Mouse (Mus musculus) embryonic fibroblast, embryonic 13.5 days (primary cell): ENCODE measurements around the gene Fcho1.

Experiments used
- CTCF ChIP-seq: IDR thresholded peaks from 2 replicates; pipeline ENCODE4 v1.5.1; 2011; ENCODE audit warnings: mild to moderate bottlenecking, control low read depth, low read length, moderate library complexity, borderline replicate concordance; ENCODE audit not compliant: insufficient read depth
- POLR2A ChIP-seq: IDR thresholded peaks from 2 replicates; pipeline ENCODE4 v1.6.1; 2011; ENCODE audit warnings: low read depth, mild to moderate bottlenecking, control low read depth, low read length, moderate library complexity

DNA sequence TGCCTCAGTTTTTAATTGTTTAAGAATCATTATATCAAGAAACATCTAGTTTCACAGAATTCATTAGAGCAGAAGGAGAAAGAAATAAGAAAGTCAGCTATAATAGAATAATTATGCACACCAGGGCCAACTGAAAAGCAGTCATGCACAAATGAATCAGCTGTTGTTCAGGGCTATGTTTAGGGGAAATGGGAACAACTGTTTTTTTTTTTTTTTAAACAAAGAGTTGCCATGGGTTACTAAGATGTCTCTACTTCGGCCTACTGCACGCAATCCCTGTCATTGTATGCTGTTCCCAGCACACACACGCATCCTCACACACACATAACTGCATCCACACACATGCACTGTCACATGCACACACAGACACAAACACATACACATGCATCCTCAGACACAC lies 33.3 kb upstream of the Fcho1 start:
- TF ChIP-seq POLR2A (no peak), CTCF (no peak)
